Mouse (Mus musculus) limb, embryonic 14.5 days (tissue): ENCODE results near the gene Adcy10. TPM values are rescaled to one million over a fixed set of nuclear protein-coding genes. Genes with fewer than 3 reads are reported as not detected.

Source experiments
- ATAC-seq: fragments of 200-750 bp; cut with Nextera tagmentation; 2 replicates; pipeline ENCODE4 v1.8.0; 2017; ENCODE audit warnings: low read depth, moderate number of reproducible peaks, moderate TSS enrichment; ENCODE audit not compliant: low FRiP score
- DNase-seq: peaks from one replicate; pipeline ENCODE4 v3.0.0-alpha.2; 2015; ENCODE audit warnings: low spot score
- H3K27ac ChIP-seq: fragments of 300-500 bp; sonication (generic); replicated peaks from 2 replicates; pipeline ENCODE4 v1.5.1; 2014; ENCODE audit warnings: low read depth, mild to moderate bottlenecking, low read length, moderate library complexity, mixed read lengths
- H3K27me3 ChIP-seq: fragments of 300-500 bp; sonication (generic); 2 replicates; pipeline ENCODE4 v1.6.1; 2014; ENCODE audit warnings: low read length, mixed read lengths; ENCODE audit not compliant: control insufficient read depth, insufficient read depth
- H3K36me3 ChIP-seq: fragments of 300-500 bp; sonication (generic); 2 replicates; pipeline ENCODE4 v1.6.1; 2014; ENCODE audit warnings: mild to moderate bottlenecking, low read length, moderate library complexity, mixed read lengths; ENCODE audit not compliant: control insufficient read depth, insufficient read depth
- H3K4me1 ChIP-seq: fragments of 300-500 bp; sonication (generic); 2 replicates; pipeline ENCODE4 v1.6.1; 2014; ENCODE audit warnings: antibody characterized with exemption, low read length, mixed read lengths; ENCODE audit not compliant: control insufficient read depth, insufficient read depth
- H3K4me2 ChIP-seq: fragments of 300-500 bp; sonication (generic); replicated peaks from 2 replicates; pipeline ENCODE4 v1.6.1; 2014; ENCODE audit warnings: low read depth, mild to moderate bottlenecking, low read length, moderate library complexity; ENCODE audit not compliant: severe bottlenecking
- H3K4me3 ChIP-seq: fragments of 300-500 bp; sonication (generic); replicated peaks from 2 replicates; pipeline ENCODE4 v1.5.1; 2014; ENCODE audit warnings: low read length
- H3K9ac ChIP-seq: fragments of 300-500 bp; sonication (generic); 2 replicates; pipeline ENCODE4 v1.6.1; 2014; ENCODE audit warnings: mild to moderate bottlenecking, low read depth, low read length, moderate library complexity; ENCODE audit not compliant: severe bottlenecking
- H3K9me3 ChIP-seq: fragments of 300-500 bp; sonication (generic); 2 replicates; pipeline ENCODE4 v1.6.1; 2016; ENCODE audit warnings: low read length; ENCODE audit not compliant: control insufficient read depth
- POLR2A ChIP-seq: fragments of 200-500 bp; IDR thresholded peaks from 2 replicates; pipeline ENCODE4 v1.8.0; 2012; ENCODE audit warnings: inconsistent platforms, mild to moderate bottlenecking, moderate library complexity, borderline replicate concordance; ENCODE audit not compliant: insufficient read depth, insufficient read length; ENCODE audit errors: extremely low read depth
- WGBS: fragments of 180-500 bp; shearing (Covaris S2); extraction: QIAGEN DNeasy Blood & Tissue Kit; methylation state at CpG from one replicate; pipeline ENCODE4 v1.1.7; 2014; 5-methylcytosine and 5-hydroxymethylcytosine counted together
- polyA plus RNA-seq, 2 experiments: library from polyadenylated mRNA; depleted of rRNA in 1 of 2; stranded (reverse) in 1 of 2; unstranded in 1 of 2; fragments of >200 nt; fragmentation: Nextera tagmentation in 1 of 2; extraction: Ambion mirVana in 1 of 2; gene quantifications; 2 replicates each; pipeline versions ENCODE4 v1.2.1 to v1.2.3; 2012 to 2014

Gene Adcy10
- polyA plus RNA-seq, 2 experiments, result 0.08 TPM; not detected in 1

DNA sequence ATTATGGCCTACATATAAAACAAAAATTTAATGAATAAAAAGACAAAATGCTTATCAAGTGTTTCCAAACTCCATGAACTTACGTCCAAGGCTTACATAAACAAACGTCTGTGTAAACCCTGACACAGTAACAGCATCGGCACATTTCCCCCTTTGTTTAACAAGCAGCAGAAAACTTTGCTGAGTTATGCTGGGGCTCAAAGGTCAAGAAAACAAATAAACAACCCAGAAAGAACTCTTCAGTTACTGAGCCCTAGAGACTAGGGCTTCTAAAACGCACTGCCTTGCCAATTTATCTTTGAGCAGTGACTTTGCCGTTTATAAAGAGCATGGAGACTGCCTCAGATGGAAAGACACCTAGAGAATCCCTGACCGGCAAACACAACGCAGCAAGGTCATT lies 131.7 kb downstream of the Adcy10 start:
- no peaks in the 10 kb centered on the region for H3K27me3 ChIP-seq
- 34% methylated on average over 7 of the region's 7 CpGs for WGBS
- no peak overlapping the region for H3K9ac ChIP-seq
- H3K4me3 ChIP-seq, result no peak overlapping the region
- peak overlapping the region; percentile 52; the same call in 1 of the 2 replicates for H3K27ac ChIP-seq
- ATAC-seq (no peak), DNase-seq (no peak)
- H3K4me1 ChIP-seq, result peaks cover 17% of the 10 kb centered on the region
- H3K4me2 ChIP-seq, result no peak overlapping the region
- peaks cover 10% of the 10 kb centered on the region for H3K9me3 ChIP-seq
- H3K36me3 ChIP-seq, result peaks cover 24% of the 10 kb centered on the region
- no peak for TF ChIP-seq POLR2A

DNA sequence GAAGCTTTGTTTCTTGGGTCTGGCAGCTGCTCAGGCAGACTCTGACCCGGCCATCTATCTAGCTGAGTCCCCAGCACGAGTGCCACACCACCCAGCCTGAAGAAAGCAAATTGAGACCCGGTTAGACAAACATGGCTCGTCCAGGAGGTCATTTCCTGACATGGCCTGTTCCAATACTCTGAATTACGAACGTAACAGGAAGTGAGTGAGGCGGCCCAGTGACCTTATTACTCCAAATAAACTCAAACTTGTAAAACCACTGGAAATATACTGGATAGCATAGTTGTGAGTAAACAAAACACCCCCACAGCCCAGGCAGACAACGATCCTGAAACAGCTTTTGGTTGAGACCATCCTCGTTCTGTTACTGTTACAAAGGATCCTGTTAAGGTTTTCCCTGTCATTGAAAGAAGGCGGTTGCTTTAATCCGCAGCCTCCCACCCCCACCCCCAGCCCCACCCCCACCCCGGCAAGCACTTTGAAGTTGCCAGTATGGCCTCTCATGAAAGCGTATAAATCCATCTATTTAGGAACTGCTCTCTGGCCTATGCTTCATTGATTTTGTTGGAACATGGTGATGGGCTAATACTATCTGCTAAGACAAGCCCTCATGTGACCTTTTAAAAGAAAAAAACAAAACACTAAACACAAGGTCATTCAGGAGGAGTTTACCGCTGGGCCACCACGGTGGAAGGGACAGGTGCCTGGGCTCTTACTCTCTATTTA lies 132.3 kb downstream of the Adcy10 start:
- Histone ChIP-seq H3K36me3 (peaks cover 27% of the 10 kb centered on the region), H3K27ac (peak overlapping the region; percentile 52; the same call in 1 of the 2 replicates), H3K4me3 (no peak overlapping the region), H3K9ac (no peak overlapping the region), H3K4me2 (no peak overlapping the region), H3K27me3 (no peaks in the 10 kb centered on the region), H3K4me1 (peaks cover 17% of the 10 kb centered on the region), H3K9me3 (peaks cover 10% of the 10 kb centered on the region)
- no peak for TF ChIP-seq POLR2A
- 19% methylated on average over 15 of the region's 15 CpGs for WGBS
- no peak for DNase-seq
- no peak for ATAC-seq

DNA sequence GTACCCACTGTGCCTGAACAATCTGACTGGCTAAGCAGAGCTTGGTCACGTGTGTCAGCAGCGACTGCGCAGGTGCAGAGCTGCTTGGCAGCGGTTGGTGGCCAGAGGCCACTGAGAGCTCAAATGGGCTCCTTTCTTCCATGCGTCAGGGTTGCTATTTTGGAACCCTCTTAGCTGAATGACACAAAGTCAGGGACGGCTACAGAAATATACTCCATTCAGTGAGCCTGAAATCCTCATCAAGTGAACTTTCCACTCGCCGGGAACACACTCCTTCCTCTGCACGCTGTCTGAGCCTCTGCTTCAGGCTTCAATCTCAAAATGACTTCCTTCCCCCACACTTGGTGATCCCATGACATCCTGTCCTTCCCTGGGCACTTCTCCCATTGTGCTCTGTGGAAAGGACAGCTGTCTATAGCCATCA lies 133.2 kb downstream of the Adcy10 start:
- no peak for DNase-seq
- Histone ChIP-seq H3K4me1 (peaks cover 17% of the 10 kb centered on the region), H3K36me3 (peaks cover 32% of the 10 kb centered on the region), H3K27me3 (no peaks in the 10 kb centered on the region), H3K4me3 (no peak overlapping the region), H3K9ac (no peak overlapping the region), H3K4me2 (no peak overlapping the region), H3K9me3 (peaks cover 10% of the 10 kb centered on the region), H3K27ac (no peak overlapping the region)
- WGBS, result 55% methylated on average over 9 of the region's 9 CpGs
- TF ChIP-seq POLR2A, result no peak
- 0 out of 2 replicates have a peak, but pooled peaks have one; percentile 27 for ATAC-seq

DNA sequence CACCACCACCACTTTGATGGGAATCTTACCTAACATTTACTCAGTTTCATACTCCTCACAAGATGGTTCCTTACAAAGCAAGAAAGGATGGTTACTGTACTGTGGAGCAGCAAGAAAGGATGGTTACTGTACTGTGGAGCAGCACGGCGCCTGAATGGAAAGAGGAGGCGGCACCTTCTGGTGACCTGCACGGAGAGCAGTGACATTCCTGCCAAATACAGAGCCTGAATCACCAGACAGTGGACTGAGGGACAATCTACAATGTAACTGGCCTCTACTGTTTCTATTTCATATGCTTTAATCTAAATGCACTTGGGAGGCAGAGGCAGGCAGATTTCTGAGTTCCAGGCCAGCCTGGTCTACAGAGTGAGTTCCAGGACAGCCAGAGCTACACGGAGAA lies 140.1 kb downstream of the Adcy10 start:
- 94% methylated on average over 5 of the region's 5 CpGs for WGBS
- DNase-seq (no peak), ATAC-seq (no peak)
- H3K4me3 ChIP-seq, result no peak overlapping the region
- no peak overlapping the region for H3K9ac ChIP-seq
- H3K4me1 ChIP-seq, result peaks cover 4% of the 10 kb centered on the region
- H3K27me3 ChIP-seq, result no peaks in the 10 kb centered on the region
- no peak overlapping the region for H3K4me2 ChIP-seq
- H3K9me3 ChIP-seq, result no peaks in the 10 kb centered on the region
- peaks cover 9% of the 10 kb centered on the region for H3K36me3 ChIP-seq
- TF ChIP-seq POLR2A, result no peak
- no peak overlapping the region for H3K27ac ChIP-seq

DNA sequence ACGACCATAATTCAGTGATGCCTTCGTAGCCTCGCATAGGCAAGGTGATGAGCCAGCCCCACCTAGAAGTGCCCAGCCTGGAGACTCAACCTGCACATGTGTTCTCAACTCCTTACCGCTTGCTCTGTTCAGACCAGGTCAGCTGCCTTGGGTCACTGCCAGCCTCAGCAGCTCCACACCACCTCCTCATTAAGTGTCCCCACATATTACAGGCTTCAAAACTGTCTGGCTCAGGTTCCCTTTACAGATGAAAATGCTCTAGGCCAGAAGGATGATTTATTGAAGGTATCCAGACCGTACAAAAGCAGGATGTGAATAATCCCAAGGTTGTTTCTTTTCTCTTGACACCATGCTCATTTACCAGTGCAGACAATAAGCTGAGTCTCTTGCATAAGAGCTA lies 140.9 kb downstream of the Adcy10 start:
- H3K4me2 ChIP-seq, result no peak overlapping the region
- DNase-seq (no peak), ATAC-seq (no peak)
- H3K36me3 ChIP-seq, result peaks cover 9% of the 10 kb centered on the region
- H3K4me1 ChIP-seq, result peaks cover 8% of the 10 kb centered on the region
- TF ChIP-seq POLR2A, result no peak
- H3K9me3 ChIP-seq, result no peaks in the 10 kb centered on the region
- no peak overlapping the region for H3K27ac ChIP-seq
- no peak overlapping the region for H3K4me3 ChIP-seq
- H3K27me3 ChIP-seq, result no peaks in the 10 kb centered on the region
- no peak overlapping the region for H3K9ac ChIP-seq
- 64% methylated on average over 5 of the region's 5 CpGs for WGBS

Other genes starting within 250 kb of the Adcy10 start
- gene Tiprl, start 248.2 kb upstream of the Adcy10 start, polyA plus RNA-seq (2012; rRNA removed), result 34.5 and 52.4 TPM in 2 replicates
- gene Tiprl, start 248.2 kb upstream of the Adcy10 start, polyA plus RNA-seq (2014; fragmentation: Nextera tagmentation; extraction: Ambion mirVana), result 84.9 and 99.1 TPM in 2 replicates
- 9.4 and 14.6 TPM in 2 replicates for gene Gpr161, start 189.4 kb upstream of the Adcy10 start, polyA plus RNA-seq (2012; rRNA removed)
- 1.8 and 2.0 TPM in 2 replicates for gene Gpr161, start 189.4 kb upstream of the Adcy10 start, polyA plus RNA-seq (2014; fragmentation: Nextera tagmentation; extraction: Ambion mirVana)
- 38.4 and 42.9 TPM in 2 replicates for gene Dcaf6, start 24.7 kb upstream of the Adcy10 start, polyA plus RNA-seq (2012; rRNA removed)
- gene Dcaf6, start 24.7 kb upstream of the Adcy10 start, polyA plus RNA-seq (2014; fragmentation: Nextera tagmentation; extraction: Ambion mirVana), result 20.7 and 20.9 TPM in 2 replicates
- gene Mpc2, start 24.5 kb upstream of the Adcy10 start, polyA plus RNA-seq (2012; rRNA removed), result 58.3 and 60.2 TPM in 2 replicates
- gene Mpc2, start 24.5 kb upstream of the Adcy10 start, polyA plus RNA-seq (2014; fragmentation: Nextera tagmentation; extraction: Ambion mirVana), result 164 and 169 TPM in 2 replicates
- 192 and 214 TPM in 2 replicates for gene Mpzl1, start 149.4 kb downstream of the Adcy10 start, polyA plus RNA-seq (2012; rRNA removed)
- 196 and 209 TPM in 2 replicates for gene Mpzl1, start 149.4 kb downstream of the Adcy10 start, polyA plus RNA-seq (2014; fragmentation: Nextera tagmentation; extraction: Ambion mirVana)
- 16.7 and 17.9 TPM in 2 replicates for gene Rcsd1, start 224.6 kb downstream of the Adcy10 start, polyA plus RNA-seq (2012; rRNA removed)
- 9.5 and 9.6 TPM in 2 replicates for gene Rcsd1, start 224.6 kb downstream of the Adcy10 start, polyA plus RNA-seq (2014; fragmentation: Nextera tagmentation; extraction: Ambion mirVana)